Mouse (Mus musculus): ENCODE data around the gene Rnd1. TPM values are rescaled to one million over a fixed set of nuclear protein-coding genes. Genes with fewer than 3 reads are reported as not detected.

Gene Rnd1
- polyA plus RNA-seq, 1 experiment from 2014 or later, result 7.1 TPM

DNA sequence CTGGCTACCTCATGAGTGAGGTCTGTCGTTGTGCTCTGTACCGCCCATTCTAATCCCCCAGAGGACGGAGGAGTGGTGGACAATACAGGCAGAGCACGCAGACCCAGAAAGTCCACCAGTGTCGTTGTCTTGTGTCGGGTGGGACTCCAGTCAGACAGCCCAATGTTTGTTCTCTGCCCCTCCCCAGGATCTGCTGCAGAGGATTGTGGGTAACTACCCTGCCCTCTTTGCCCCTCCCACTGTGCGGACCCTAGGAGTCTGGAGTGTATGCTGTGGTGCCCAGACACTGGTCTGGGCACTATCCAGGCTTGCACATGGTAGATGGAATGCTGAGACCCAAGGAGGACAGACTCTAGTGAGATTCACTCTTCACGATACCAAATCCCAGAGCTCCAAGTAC lies 19.0 kb upstream of the Rnd1 start:
- Histone ChIP-seq H3K4me1 (peaks cover 29% of the 10 kb centered on the region), H3K27ac (replicated peaks) (no peak overlapping the region), H3K9me3 (replicated peaks) (no peaks in the 10 kb centered on the region), H3K4me3 (no peak overlapping the region), H3K36me3 (no peaks in the 10 kb centered on the region), H3K27me3 (ENCODE audit: low read depth, poor library complexity, severe bottlenecking) (peaks cover 20% of the 10 kb centered on the region)
- DNase-seq (ENCODE audit: low spot score), result no peak
- 58% methylated on average over 8 of the region's 8 CpGs for WGBS

- Histone ChIP-seq H3K27me3 (ENCODE audit: low read depth, poor library complexity, severe bottlenecking) (peaks cover 15% of the 10 kb centered on the region), H3K9me3 (replicated peaks) (no peaks in the 10 kb centered on the region), H3K4me1 (peaks cover 34% of the 10 kb centered on the region), H3K27ac (replicated peaks) (no peak overlapping the region), H3K36me3 (no peaks in the 10 kb centered on the region), H3K4me3 (no peak overlapping the region)
- no peak for DNase-seq (ENCODE audit: low spot score)
- 67% methylated on average over 9 of the region's 9 CpGs for WGBS
These were observed 18.5 kb upstream of the Rnd1 start for GRCm38 (mm10) chr15:98695726-98696125.

GRCm38 (mm10) chr15:98692171-98692715 lies 15.0 kb upstream of the Rnd1 start:
- peak overlapping the region; percentile 14; the same call in 1 of the 2 replicates for H3K4me3 ChIP-seq
- H3K9me3 ChIP-seq (replicated peaks), result no peaks in the 10 kb centered on the region
- DNase-seq (ENCODE audit: low spot score), result no peak
- peak overlapping the region; percentile 86 for H3K27ac ChIP-seq (replicated peaks)
- no peaks in the 10 kb centered on the region for H3K36me3 ChIP-seq
- H3K4me1 ChIP-seq, result peaks cover 56% of the 10 kb centered on the region
- 52% methylated on average over 11 of the region's 11 CpGs for WGBS
- H3K27me3 ChIP-seq (ENCODE audit: low read depth, poor library complexity, severe bottlenecking), result no peaks in the 10 kb centered on the region

DNA sequence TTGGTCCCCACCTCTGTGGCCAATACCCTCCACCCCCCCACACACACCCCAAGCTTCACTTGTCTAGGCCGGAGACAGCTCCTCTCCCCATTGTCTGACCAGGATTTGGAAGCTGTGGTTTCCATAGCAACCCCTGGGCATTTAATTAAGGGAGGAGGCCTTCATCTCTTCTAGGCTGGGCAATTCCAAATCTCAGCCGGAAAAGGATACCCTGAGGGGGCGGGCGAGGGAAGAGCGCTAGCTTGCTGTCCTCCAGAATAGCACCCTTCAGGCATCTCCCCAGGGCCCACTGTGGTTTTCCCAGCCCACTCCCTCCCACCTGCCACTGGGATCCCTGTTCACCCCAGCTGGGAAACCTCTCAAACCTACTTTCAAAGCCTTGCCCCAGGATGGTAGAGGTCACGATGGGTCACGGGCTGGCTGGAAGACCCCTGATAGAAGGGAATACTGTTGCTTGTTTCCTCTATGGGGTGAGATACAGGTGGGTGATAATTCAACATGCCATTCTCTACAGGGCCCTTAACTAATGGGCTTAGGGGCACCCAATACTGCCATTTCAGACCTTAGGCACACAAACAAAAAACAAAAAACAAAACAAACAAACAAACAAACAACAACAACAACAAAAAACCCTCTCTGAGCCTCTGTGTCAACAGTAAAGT lies 14.4 kb upstream of the Rnd1 start:
- no peaks in the 10 kb centered on the region for H3K27me3 ChIP-seq (ENCODE audit: low read depth, poor library complexity, severe bottlenecking)
- DNase-seq (ENCODE audit: low spot score), result peak; percentile 83
- H3K27ac ChIP-seq (replicated peaks), result peak overlapping the region; percentile 86
- peaks cover 56% of the 10 kb centered on the region for H3K4me1 ChIP-seq
- H3K9me3 ChIP-seq (replicated peaks), result no peaks in the 10 kb centered on the region
- 6% methylated on average over 7 of the region's 7 CpGs for WGBS
- H3K36me3 ChIP-seq, result no peaks in the 10 kb centered on the region
- H3K4me3 ChIP-seq, result peak overlapping the region; percentile 37

DNA sequence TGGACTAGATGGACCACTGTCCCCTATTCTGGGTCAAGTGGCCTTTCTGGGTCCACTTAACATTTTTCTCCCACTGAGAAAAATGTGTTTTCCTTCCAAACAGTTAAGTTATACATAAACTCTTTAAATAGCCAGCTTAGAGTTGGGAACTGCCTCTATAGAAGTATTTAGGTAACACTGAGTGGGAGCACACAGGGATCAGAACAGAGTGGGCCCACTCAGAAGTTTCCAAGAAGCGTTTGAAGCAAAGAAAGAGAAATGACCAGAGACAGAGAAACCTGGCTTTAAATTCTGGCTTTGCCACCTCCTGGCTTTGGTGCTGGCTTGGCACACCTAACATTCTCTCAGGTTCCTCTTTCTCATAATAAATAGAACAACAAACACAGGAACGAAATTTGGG lies 12.4 kb upstream of the Rnd1 start:
- no peak for DNase-seq (ENCODE audit: low spot score)
- WGBS, result 89% methylated on average over 2 of the region's 2 CpGs
- Histone ChIP-seq H3K27me3 (ENCODE audit: low read depth, poor library complexity, severe bottlenecking) (no peaks in the 10 kb centered on the region; the same call in 1 of the 2 replicates), H3K36me3 (no peaks in the 10 kb centered on the region), H3K4me3 (no peak overlapping the region), H3K4me1 (peaks cover 51% of the 10 kb centered on the region), H3K27ac (replicated peaks) (peak overlapping the region; percentile 86), H3K9me3 (replicated peaks) (no peaks in the 10 kb centered on the region)

DNA sequence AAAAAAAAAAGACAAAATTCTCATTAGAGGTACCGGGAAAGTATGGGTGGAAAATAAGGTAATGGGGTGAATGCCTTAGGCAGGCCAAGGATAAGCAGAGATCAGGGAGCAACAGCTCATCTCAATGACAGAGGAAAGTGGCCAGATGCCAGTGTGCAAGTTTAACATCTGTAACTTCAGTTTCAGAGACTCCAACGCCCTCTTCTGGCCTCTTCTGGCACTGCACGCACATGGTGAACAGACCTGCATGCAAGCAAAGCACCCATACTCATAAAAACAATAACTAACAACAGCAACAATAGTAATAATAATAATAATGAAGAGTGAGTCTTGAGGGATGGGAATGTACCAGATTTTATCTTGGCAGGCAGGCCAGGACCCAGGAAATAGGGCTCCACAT lies 8.7 kb upstream of the Rnd1 start:
- H3K4me1 ChIP-seq, result peaks cover 32% of the 10 kb centered on the region
- H3K27ac ChIP-seq (replicated peaks), result no peak overlapping the region
- 73% methylated on average over 3 of the region's 3 CpGs for WGBS
- H3K27me3 ChIP-seq (ENCODE audit: low read depth, poor library complexity, severe bottlenecking), result no peaks in the 10 kb centered on the region; the same call in 1 of the 2 replicates
- no peaks in the 10 kb centered on the region for H3K9me3 ChIP-seq (replicated peaks)
- no peaks in the 10 kb centered on the region for H3K36me3 ChIP-seq
- no peak overlapping the region for H3K4me3 ChIP-seq
- no peak for DNase-seq (ENCODE audit: low spot score)

- peaks cover 11% of the 10 kb centered on the region for H3K4me1 ChIP-seq
- no peaks in the 10 kb centered on the region for H3K9me3 ChIP-seq (replicated peaks)
- DNase-seq (ENCODE audit: low spot score), result no peak
- H3K4me3 ChIP-seq, result no peak overlapping the region
- WGBS, result 83% methylated on average over 1 of the region's 1 CpGs
- peaks cover 6% of the 10 kb centered on the region for H3K27me3 ChIP-seq (ENCODE audit: low read depth, poor library complexity, severe bottlenecking)
- H3K36me3 ChIP-seq, result no peaks in the 10 kb centered on the region
- H3K27ac ChIP-seq (replicated peaks), result no peak overlapping the region
These were observed 6.5 kb upstream of the Rnd1 start for GRCm38 (mm10) chr15:98683746-98684145.

- no peaks in the 10 kb centered on the region for H3K36me3 ChIP-seq
- no peak for DNase-seq (ENCODE audit: low spot score)
- H3K9me3 ChIP-seq (replicated peaks), result no peaks in the 10 kb centered on the region
- H3K4me3 ChIP-seq, result no peak overlapping the region
- H3K27me3 ChIP-seq (ENCODE audit: low read depth, poor library complexity, severe bottlenecking), result peaks cover 11% of the 10 kb centered on the region
- H3K4me1 ChIP-seq, result peaks cover 7% of the 10 kb centered on the region
- no peak overlapping the region for H3K27ac ChIP-seq (replicated peaks)
- WGBS, result 83% methylated on average over 10 of the region's 10 CpGs
These were observed 5.9 kb upstream of the Rnd1 start for GRCm38 (mm10) chr15:98683177-98683576.

DNA sequence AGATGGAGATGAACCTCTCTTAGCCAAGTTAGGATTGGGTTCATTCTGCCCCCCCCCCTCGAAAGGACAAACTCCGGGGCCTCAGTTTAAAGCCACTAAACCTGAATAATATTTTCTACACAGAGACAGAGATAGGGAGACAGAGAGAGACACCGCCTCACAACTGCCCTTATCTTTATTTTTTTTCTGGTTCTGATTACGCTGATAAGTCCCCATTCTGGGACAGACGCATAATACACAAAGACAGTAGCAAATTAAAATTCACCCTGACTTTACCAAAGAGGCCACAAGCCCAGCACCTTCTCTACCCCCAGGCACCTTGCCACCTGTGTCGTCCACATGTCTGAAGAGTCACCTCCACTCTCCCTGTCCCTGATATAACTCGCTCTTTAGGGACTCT lies 4.4 kb upstream of the Rnd1 start:
- Histone ChIP-seq H3K4me1 (peaks cover 17% of the 10 kb centered on the region), H3K9me3 (replicated peaks) (no peaks in the 10 kb centered on the region), H3K36me3 (no peaks in the 10 kb centered on the region), H3K27me3 (ENCODE audit: low read depth, poor library complexity, severe bottlenecking) (peaks cover 22% of the 10 kb centered on the region), H3K4me3 (no peak overlapping the region), H3K27ac (replicated peaks) (no peak overlapping the region)
- 90% methylated on average over 7 of the region's 7 CpGs for WGBS
- DNase-seq (ENCODE audit: low spot score), result no peak

DNA sequence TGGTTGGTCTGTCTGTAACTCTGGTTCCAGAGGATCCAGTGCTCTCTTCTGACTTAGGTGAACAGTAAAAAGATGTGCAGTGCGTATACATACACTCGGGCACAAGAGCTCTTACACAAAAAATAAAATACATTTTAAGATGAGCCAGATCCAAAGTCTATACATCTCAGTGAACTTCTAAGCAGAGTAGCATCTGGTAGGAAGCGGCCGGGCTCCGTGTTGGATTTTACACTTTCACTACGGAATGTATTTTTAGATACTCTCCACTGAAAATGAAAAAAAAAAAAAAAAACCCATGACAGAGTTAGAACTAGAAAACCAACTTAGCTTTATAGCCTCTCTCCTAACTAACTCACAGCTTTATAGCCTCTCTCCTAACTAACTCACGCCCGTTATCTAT lies 3.4 kb upstream of the Rnd1 start:
- H3K9me3 ChIP-seq (replicated peaks), result no peaks in the 10 kb centered on the region
- no peak overlapping the region for H3K4me3 ChIP-seq
- 93% methylated on average over 8 of the region's 8 CpGs for WGBS
- peaks cover 31% of the 10 kb centered on the region for H3K27me3 ChIP-seq (ENCODE audit: low read depth, poor library complexity, severe bottlenecking)
- no peaks in the 10 kb centered on the region for H3K36me3 ChIP-seq
- peaks cover 27% of the 10 kb centered on the region for H3K4me1 ChIP-seq
- no peak overlapping the region for H3K27ac ChIP-seq (replicated peaks)
- DNase-seq (ENCODE audit: low spot score), result no peak

GRCm38 (mm10) chr15:98677977-98678376 lies 716 bp upstream of the Rnd1 start:
- no peaks in the 10 kb centered on the region for H3K9me3 ChIP-seq (replicated peaks)
- H3K36me3 ChIP-seq, result peaks cover 8% of the 10 kb centered on the region
- WGBS, result 70% methylated on average over 7 of the region's 7 CpGs
- no peak for DNase-seq (ENCODE audit: low spot score)
- peaks cover 53% of the 10 kb centered on the region for H3K27me3 ChIP-seq (ENCODE audit: low read depth, poor library complexity, severe bottlenecking)
- H3K27ac ChIP-seq (replicated peaks), result peak overlapping the region; percentile 78
- peaks cover 48% of the 10 kb centered on the region for H3K4me1 ChIP-seq
- peak overlapping the region; percentile 72 for H3K4me3 ChIP-seq

DNA sequence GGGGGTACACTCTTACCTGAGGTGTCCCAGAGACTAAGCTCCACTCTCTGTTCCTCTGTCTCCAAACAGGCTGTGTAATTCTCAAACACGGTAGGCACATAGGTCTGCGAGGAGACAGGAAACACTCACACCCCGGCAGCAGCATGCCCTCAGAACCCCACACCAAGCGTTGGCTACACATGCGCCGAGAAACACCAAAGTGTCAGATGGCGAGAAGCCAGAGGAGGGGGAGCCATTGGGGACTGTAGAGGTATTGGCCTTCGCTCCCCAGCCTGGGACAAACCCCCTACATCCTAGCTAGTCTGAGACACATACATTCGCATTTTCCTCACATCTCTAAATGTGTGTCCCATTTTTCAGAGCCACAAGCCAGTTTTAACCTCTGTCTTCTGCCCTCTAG lies 790 bp downstream of the Rnd1 start:
- Histone ChIP-seq H3K27ac (replicated peaks) (peak overlapping the region; percentile 78), H3K4me1 (peaks cover 48% of the 10 kb centered on the region), H3K9me3 (replicated peaks) (no peaks in the 10 kb centered on the region), H3K36me3 (peaks cover 19% of the 10 kb centered on the region), H3K4me3 (peak overlapping the region; percentile 72), H3K27me3 (ENCODE audit: low read depth, poor library complexity, severe bottlenecking) (peaks cover 53% of the 10 kb centered on the region)
- DNase-seq (ENCODE audit: low spot score), result no peak
- WGBS, result 3% methylated on average over 9 of the region's 9 CpGs

DNA sequence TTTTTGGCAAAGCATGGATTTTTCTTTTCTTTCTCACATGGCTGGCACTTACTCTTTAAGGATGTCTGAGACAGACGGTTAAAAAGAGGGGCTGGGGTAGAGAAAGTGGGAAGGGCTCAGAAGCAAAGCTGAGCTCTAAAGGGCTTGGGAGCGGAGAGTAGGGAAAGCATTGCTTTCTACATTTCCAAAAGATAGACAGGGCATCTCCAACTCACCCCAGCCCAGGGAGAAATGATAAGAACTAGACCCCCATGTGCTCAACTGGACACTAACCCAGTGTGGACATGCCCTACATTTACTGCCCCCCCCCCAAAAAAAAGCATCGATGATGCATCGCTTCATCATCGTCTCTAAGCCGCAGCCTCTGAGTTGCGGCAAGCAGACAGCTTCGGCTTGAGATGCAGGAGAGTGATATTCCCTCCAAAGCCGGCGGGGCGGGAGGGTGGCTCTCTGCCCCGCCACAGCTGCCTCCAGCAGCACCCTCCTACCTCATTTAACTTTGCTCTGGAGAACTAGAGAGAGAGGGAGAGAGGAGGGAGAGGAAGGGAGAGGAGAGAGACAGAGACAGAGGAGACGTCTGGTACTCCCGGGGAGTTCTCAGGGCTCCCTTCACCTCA lies 1.5 kb downstream of the Rnd1 start:
- Histone ChIP-seq H3K9me3 (replicated peaks) (no peaks in the 10 kb centered on the region), H3K27me3 (ENCODE audit: low read depth, poor library complexity, severe bottlenecking) (peaks cover 53% of the 10 kb centered on the region), H3K4me3 (peak overlapping the region; percentile 72), H3K27ac (replicated peaks) (peak overlapping the region; percentile 78), H3K36me3 (peaks cover 24% of the 10 kb centered on the region), H3K4me1 (peaks cover 48% of the 10 kb centered on the region)
- DNase-seq (ENCODE audit: low spot score), result no peak
- 7% methylated on average over 14 of the region's 14 CpGs for WGBS
